Mouse (Mus musculus) C2C12 (cell line): ENCODE data around the gene Paqr5.

Source experiments
- CTCF ChIP-seq: IDR thresholded peaks from one replicate; pipeline ENCODE4 v1.5.1; 2011; ENCODE audit not compliant: control insufficient read depth, insufficient read depth, insufficient read length
- MAX ChIP-seq: IDR thresholded peaks from one replicate; pipeline ENCODE4 v1.6.1; 2011; ENCODE audit warnings: mild to moderate bottlenecking, control low read depth
- MYOD1 ChIP-seq: IDR thresholded peaks from one replicate; pipeline ENCODE4 v1.6.1; 2011; ENCODE audit warnings: low read depth; ENCODE audit not compliant: control insufficient read depth, insufficient read length
- MYOG ChIP-seq: IDR thresholded peaks from one replicate; pipeline ENCODE4 v1.6.1; 2011; ENCODE audit not compliant: control insufficient read depth, insufficient read length; ENCODE audit errors: extremely low read depth
- USF1 ChIP-seq: IDR thresholded peaks from one replicate; pipeline ENCODE4 v1.6.1; 2011; ENCODE audit warnings: low read depth, mild to moderate bottlenecking, control low read depth, moderate library complexity

- no peak for TF ChIP-seq USF1
- no peak for TF ChIP-seq CTCF
- TF ChIP-seq MAX: no peak
- TF ChIP-seq MYOD1: no peak
- TF ChIP-seq MYOG: no peak
Measured at GRCm38 (mm10) chr9:61959921-61960569, 66.6 kb downstream of the Paqr5 start.
